Mouse (Mus musculus) thymus, postnatal 0 days (tissue): Measurements from ENCODE around the gene Tceanc. TPM values are rescaled to one million over a fixed set of nuclear protein-coding genes. Genes with fewer than 3 reads are reported as not detected.

Experiments used
- DNase-seq: peaks from one replicate; pipeline ENCODE4 v3.0.0-alpha.2; 2015; ENCODE audit warnings: low spot score
- polyA plus RNA-seq: library from polyadenylated mRNA; unstranded; fragments of >200 nt; fragmentation: Nextera tagmentation; extraction: Ambion mirVana; gene quantifications from 2 replicates; pipeline ENCODE4 v1.2.1, GENCODE M21; 2015

The Tceanc gene
- polyA plus RNA-seq, 1 experiment from 2014 or later = 10.4 TPM

DNA sequence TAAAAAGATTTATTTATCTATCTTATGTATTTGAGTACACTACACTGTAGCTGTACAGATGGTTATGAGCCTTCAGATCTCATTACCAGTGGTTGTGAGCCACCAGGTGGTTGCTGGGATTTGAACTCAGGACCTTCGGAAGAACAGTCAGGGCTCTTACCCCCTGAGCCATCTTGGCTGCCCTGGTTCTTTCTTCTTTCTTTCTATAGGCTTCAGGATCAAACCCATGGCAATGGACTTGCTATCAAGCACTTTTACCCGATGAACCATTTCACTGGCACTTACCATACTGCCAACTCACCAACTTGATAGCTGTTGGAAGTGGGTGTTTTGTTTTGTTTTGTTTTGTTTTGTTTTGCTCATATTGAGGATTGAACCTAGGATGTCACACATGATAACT lies 23.3 kb downstream of the Tceanc start:
- no peak for DNase-seq

DNA sequence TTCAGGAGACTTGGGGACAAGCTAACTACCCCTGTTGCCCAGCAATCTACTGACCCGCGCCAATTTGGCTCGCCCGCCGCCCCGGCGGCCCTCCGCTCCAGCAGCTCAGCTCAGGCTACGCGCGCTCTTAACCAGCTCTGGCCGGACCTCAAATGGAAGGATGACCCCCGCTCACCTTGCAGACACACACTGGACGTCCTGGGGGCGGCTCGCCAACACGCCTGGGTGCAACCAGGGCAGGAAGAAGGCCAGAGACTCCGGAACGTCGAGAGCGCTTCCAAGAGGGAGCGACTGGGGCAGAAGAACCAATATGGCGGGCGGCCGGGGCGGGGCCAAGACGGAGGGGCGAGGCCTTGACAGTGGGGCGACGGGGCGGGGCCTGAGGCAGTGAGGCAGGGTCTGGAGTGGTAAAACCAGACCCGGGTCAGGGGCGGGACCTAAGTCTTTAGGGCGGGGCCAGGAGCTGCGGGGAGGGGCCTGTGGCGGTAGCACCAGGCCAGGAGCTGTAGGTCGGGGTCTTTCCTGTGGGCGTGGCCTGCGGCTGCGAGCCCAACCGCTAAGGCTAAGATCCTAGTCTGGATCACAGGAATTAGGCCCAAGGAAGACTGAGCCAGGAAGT lies 38.9 kb downstream of the Tceanc start, which contains the start of gene Rab9:
TSS of gene Rab9 (minus strand) at position 503 of the 619 bp plus-strand sequence.
- peak; percentile 90 for DNase-seq

DNA sequence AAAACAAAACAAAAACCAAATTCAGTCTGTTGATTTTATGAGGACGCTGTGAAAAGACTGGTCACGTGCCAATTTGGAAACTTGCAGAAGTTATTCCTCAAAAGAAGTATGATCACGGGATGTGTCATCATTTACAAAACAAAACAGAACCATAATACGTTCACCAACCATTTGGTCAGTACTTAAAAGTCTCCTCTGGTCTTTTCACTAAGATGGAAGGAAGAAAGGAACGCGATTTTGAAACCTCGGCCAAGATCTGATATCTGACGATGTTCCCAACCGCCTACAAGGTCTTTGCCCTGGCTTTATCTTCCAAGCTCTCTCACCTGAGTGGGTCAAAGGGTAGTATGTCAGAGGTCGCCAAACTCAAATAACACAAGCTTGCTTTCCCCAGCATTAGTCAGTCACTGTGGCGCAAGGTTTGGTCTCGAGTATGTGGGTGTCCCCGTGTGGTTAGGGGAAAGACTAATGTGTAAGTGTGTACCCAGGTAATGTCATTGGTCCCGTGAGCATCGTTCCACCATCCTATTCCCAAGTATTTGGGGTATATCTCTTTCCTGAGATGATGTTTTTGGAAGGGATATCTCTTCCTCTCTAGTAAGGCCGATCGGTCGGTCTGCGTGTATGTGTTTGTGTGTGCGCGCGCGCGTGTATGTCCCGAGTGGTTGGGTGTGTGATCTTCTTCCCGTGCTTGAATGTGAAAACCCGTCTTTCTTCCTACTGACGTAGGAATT lies 39.6 kb downstream of the Tceanc start:
- DNase-seq = no peak

DNA sequence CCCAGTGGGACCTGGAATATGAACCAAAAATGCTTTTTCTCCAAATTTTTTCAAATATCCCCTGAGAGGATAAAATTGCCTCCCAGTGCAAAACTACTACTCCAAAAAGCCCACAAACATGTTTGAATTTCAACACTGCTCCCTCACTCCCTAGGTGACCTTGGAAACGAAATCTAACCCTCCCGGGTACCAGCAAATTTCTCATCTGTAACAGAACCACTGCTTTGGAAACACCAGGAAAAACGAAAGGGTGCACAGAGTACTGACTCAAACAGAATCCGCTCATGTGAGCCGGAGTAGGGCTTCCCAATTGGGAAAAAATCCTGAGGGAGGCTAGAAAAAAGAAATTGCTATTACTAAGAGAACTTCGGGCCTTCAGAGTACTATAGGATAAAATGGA lies 41.0 kb downstream of the Tceanc start:
- no peak for DNase-seq

DNA sequence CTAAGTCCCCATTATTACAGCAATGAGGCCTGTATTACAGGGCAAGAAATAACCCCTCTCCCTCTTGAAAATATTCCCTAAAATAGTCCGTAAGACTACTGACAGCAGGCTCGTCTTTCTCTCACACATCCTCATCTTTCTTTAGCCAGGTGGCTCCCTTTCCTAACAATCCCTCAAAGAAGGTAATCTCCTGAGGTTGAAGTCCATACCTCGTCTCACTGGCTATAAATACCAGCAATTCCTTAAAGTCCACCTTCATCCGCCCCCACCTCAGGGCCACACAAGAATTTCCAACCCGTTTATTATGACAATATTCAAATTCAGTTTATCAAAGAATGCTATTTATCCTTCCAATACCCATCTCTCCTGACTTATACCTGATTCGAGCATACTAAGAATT lies 45.8 kb downstream of the Tceanc start:
- DNase-seq = no peak

DNA sequence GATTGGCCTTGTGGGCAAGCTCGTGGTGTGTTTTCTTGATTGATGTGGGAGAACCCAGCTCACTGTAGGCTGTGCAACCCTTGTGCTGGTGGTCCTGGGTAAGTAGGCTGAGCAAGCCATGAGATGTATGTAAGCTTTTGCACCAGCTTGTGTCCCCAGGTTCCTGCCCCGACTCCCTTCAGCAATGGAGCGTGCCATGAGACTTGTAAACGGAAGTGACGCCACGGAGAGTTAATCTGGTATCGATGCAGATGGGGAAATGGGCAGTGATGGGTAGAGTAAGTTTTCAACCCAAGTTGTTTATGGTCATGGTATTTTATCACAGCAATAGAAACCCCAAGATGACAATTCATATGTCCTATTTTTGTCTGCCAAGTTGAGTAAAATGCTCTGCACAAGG lies 50.0 kb downstream of the Tceanc start:
- no peak for DNase-seq

DNA sequence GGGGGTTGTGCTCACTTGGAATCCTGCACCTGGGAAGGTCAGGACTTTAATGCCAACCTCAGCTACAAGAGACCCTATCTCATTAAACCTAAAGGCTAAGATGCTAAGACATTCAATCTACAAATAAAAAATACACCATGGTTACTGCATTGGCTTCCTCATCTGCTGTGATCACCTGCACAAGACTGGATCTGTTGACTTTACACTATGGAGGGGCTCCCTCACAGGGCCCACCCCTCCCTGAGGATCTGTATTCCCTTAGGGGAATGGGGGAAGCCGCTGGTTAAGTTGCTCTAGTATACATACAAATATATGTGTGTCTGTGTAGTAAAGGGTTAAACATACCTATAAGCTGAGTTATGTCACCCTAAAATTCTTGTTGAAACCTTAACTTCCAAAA lies 62.8 kb downstream of the Tceanc start:
- no peak for DNase-seq

DNA sequence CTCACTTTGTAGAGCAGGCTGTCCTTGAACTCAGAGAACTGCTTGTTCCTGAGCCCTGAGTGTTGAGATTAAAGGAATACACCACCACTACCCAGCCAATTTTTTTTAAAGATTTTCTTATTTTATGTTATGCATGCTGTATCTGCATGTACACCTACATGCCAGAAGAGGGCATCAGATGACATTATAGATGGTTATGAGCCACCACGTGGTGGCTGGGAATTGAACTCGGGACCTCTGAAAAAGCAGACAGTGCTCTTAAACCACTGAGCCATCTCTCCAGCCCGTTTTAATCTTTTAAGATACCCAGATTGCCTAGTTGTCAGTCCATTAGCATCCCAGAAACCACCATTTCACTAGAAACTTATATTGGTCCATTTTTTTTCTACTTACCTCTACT lies 64.0 kb downstream of the Tceanc start:
- DNase-seq = no peak

DNA sequence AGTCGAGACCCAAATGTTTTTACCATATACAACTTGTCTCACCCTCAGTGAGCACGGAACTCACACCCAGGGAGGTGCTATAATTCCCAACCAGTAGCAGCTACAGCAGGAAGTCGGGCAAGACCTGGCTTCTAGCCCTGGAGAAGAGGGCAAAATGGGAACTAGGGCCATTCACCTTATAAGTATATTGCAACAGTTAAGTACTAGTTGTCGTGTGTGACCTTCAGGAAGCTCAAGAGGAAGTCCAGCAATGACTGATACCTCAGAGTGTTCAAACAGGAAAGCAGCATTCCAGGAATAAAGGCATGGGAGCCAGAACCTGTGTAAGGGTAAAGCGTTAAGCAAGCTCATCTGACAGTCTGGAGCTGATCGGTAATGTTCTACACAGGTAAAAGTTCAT lies 64.8 kb downstream of the Tceanc start:
- DNase-seq = no peak

Other genes starting within 250 kb of the Tceanc start
- 29.8 and 31.5 TPM in 2 replicates for gene Trappc2, start 78.0 kb downstream of the Tceanc start, polyA plus RNA-seq
- gene Ofd1, start 77.9 kb downstream of the Tceanc start, polyA plus RNA-seq = 6.3 and 8.4 TPM in 2 replicates
- 44.0 and 45.4 TPM in 2 replicates for gene Rab9, start 38.7 kb downstream of the Tceanc start, polyA plus RNA-seq
- gene Egfl6, start 67.2 kb upstream of the Tceanc start, polyA plus RNA-seq = 0.12 and 0.21 TPM in 2 replicates